Mouse (Mus musculus): ENCODE data around the gene Cdc42. TPM values are rescaled to one million over a fixed set of nuclear protein-coding genes. Genes with fewer than 3 reads are reported as not detected.

Cdc42 gene
- total RNA-seq, 4 experiments from 2014 or later = 310 to 362 (median 328) TPM

GRCm38 (mm10) chr4:137316027-137316770, 41.3 kb downstream of the Cdc42 start:
- DNase-seq (ENCODE audit: low spot score in 2 of 2) = no peak

GRCm38 (mm10) chr4:137315061-137315460, 42.5 kb downstream of the Cdc42 start:
- no peak for DNase-seq (ENCODE audit: low spot score in 2 of 2)

GRCm38 (mm10) chr4:137314561-137314960, 43.0 kb downstream of the Cdc42 start:
- no peak for DNase-seq (ENCODE audit: low spot score in 2 of 2)

GRCm38 (mm10) chr4:137313511-137313910, 44.0 kb downstream of the Cdc42 start:
- no peak for DNase-seq (ENCODE audit: low spot score in 2 of 2)

- DNase-seq (ENCODE audit: low spot score in 2 of 2) = no peak
Observed at GRCm38 (mm10) chr4:137308377-137308776, 49.1 kb downstream of the Cdc42 start.

GRCm38 (mm10) chr4:137306991-137307706, 50.4 kb downstream of the Cdc42 start:
- no peak for DNase-seq (ENCODE audit: low spot score in 2 of 2)

GRCm38 (mm10) chr4:137306577-137306888, 51.0 kb downstream of the Cdc42 start:
- no peak for DNase-seq (ENCODE audit: low spot score in 2 of 2)

- DNase-seq (ENCODE audit: low spot score in 2 of 2) = no peak
Observed at GRCm38 (mm10) chr4:137305831-137306576, 51.5 kb downstream of the Cdc42 start.

GRCm38 (mm10) chr4:137305066-137305465, 52.5 kb downstream of the Cdc42 start:
- no peak for DNase-seq (ENCODE audit: low spot score in 2 of 2)

GRCm38 (mm10) chr4:137304106-137304505, 53.4 kb downstream of the Cdc42 start:
- no peak for DNase-seq (ENCODE audit: low spot score in 2 of 2)

- DNase-seq (ENCODE audit: low spot score in 2 of 2) = no peak
Observed at GRCm38 (mm10) chr4:137301635-137302034, 55.9 kb downstream of the Cdc42 start.

- DNase-seq (ENCODE audit: low spot score in 2 of 2) = no peak
Observed at GRCm38 (mm10) chr4:137300227-137300626, 57.3 kb downstream of the Cdc42 start.

GRCm38 (mm10) chr4:137298406-137298805, 59.1 kb downstream of the Cdc42 start:
- no peak for DNase-seq (ENCODE audit: low spot score in 2 of 2)

- peak in 1 of 2 experiments; percentile 73 for DNase-seq (ENCODE audit: low spot score in 2 of 2)
Observed at GRCm38 (mm10) chr4:137297611-137298010, 59.9 kb downstream of the Cdc42 start.

GRCm38 (mm10) chr4:137294951-137295350, 62.6 kb downstream of the Cdc42 start:
- peak in 1 of 2 experiments; percentile 58 for DNase-seq (ENCODE audit: low spot score in 2 of 2)

- no peak for DNase-seq (ENCODE audit: low spot score in 2 of 2)
Observed at GRCm38 (mm10) chr4:137294474-137294873, 63.0 kb downstream of the Cdc42 start.

- DNase-seq (ENCODE audit: low spot score in 2 of 2) = no peak
Observed at GRCm38 (mm10) chr4:137294032-137294431, 63.5 kb downstream of the Cdc42 start.

- no peak for DNase-seq (ENCODE audit: low spot score in 2 of 2)
Observed at GRCm38 (mm10) chr4:137292625-137293024, 64.9 kb downstream of the Cdc42 start.

GRCm38 (mm10) chr4:137290250-137290649, 67.3 kb downstream of the Cdc42 start:
- DNase-seq (ENCODE audit: low spot score in 2 of 2) = no peak

- DNase-seq (ENCODE audit: low spot score in 2 of 2) = no peak
Observed at GRCm38 (mm10) chr4:137289701-137290100, 67.8 kb downstream of the Cdc42 start.

GRCm38 (mm10) chr4:137287818-137288217, 69.7 kb downstream of the Cdc42 start:
- DNase-seq (ENCODE audit: low spot score in 2 of 2) = no peak

- DNase-seq (ENCODE audit: low spot score in 2 of 2) = no peak
Observed at GRCm38 (mm10) chr4:137287206-137287605, 70.3 kb downstream of the Cdc42 start.

Measured in left cerebral cortex, adult 8-10 months (tissue).